Mouse (Mus musculus): ENCODE data around the gene Ntng1.

DNA sequence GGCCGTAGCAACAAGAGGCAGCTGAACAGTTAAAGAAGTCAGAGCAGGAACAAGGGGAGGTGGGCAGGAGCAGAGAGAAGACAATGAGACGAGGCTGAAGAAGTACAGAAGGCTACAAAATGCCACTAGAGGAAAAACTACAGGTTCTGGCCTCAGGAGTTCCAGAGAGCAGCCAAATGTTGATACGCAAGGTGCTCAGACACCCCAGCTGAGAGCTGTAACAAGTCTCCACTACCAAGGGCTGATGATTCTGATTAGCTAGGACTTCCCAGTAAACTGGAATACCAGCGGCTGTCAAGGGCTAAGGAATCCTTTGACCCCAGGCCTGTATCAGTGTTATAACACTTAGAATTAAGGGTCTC, 148.2 kb downstream of the Ntng1 start:
- TF ChIP-seq CTCF (IDR thresholded peaks at IDR 0.05; ENCODE audit: extremely low read depth, insufficient read length, insufficient replicate concordance, low read depth, low read length) (no peak), POLR2A (IDR thresholded peaks at IDR 0.05; ENCODE audit: low read depth, low read length) (no peak)

Data from small intestine, adult 2 months (tissue).